Mouse (Mus musculus) midbrain, postnatal 0 days (tissue): ENCODE data around the gene Aarsd1. TPM values are rescaled to one million over a fixed set of nuclear protein-coding genes. Genes with fewer than 3 reads are reported as not detected.
"Not testable (repeated sequence)": the region's sequence is repeated elsewhere in the genome, so short reads cannot be mapped to it uniquely, and the experiment has no call there.

Experiments
- ATAC-seq: fragments of 200-750 bp; cut with Nextera tagmentation; 2 replicates; pipeline ENCODE4 v1.8.0; 2017; ENCODE audit warnings: moderate number of reproducible peaks, mild to moderate bottlenecking, moderate TSS enrichment, moderate library complexity; ENCODE audit not compliant: low FRiP score
- DNase-seq: peaks from one replicate; pipeline ENCODE4 v3.0.0-alpha.2; 2015; ENCODE audit warnings: low spot score
- H3K27ac ChIP-seq: fragments of 300-500 bp; sonication (generic); 2 replicates; pipeline ENCODE4 v1.5.1; 2014; ENCODE audit warnings: low read depth, mild to moderate bottlenecking, low read length, mixed read lengths
- H3K27me3 ChIP-seq: fragments of 300-500 bp; sonication (generic); 2 replicates; pipeline ENCODE4 v1.6.1; 2014; ENCODE audit warnings: low read length, control low read depth, mixed read lengths; ENCODE audit not compliant: insufficient read depth
- H3K36me3 ChIP-seq: fragments of 300-500 bp; sonication (generic); 2 replicates; pipeline ENCODE4 v1.6.1; 2014; ENCODE audit warnings: low read length, control low read depth, mixed read lengths; ENCODE audit not compliant: insufficient read depth
- H3K4me1 ChIP-seq: fragments of 300-500 bp; sonication (generic); 2 replicates; pipeline ENCODE4 v1.6.1; 2014; ENCODE audit warnings: mild to moderate bottlenecking, control low read depth, antibody characterized with exemption, low read length, mixed read lengths; ENCODE audit not compliant: insufficient read depth
- H3K4me2 ChIP-seq: fragments of 300-500 bp; sonication (generic); 2 replicates; pipeline ENCODE4 v1.6.1; 2014; ENCODE audit warnings: low read depth, mild to moderate bottlenecking, low read length, mixed read lengths; ENCODE audit not compliant: poor library complexity, severe bottlenecking
- H3K4me3 ChIP-seq: fragments of 300-500 bp; sonication (generic); 2 replicates; pipeline ENCODE4 v1.5.1; 2014; ENCODE audit warnings: low read depth, mild to moderate bottlenecking, low read length, moderate library complexity
- H3K9ac ChIP-seq: fragments of 300-500 bp; sonication (generic); replicated peaks from 2 replicates; pipeline ENCODE4 v1.6.1; 2014; ENCODE audit warnings: mild to moderate bottlenecking, low read length, moderate library complexity, mixed read lengths; ENCODE audit not compliant: poor library complexity, severe bottlenecking
- H3K9me3 ChIP-seq: fragments of 300-500 bp; sonication (generic); 2 replicates; pipeline ENCODE4 v1.6.1; 2016; ENCODE audit warnings: low read length, control low read depth
- CTCF ChIP-seq: IDR thresholded peaks from 2 replicates; pipeline ENCODE4 v1.5.1; 2016; ENCODE audit warnings: antibody characterized with exemption, mild to moderate bottlenecking
- WGBS: fragments of 180-500 bp; shearing (Covaris S2); extraction: QIAGEN DNeasy Blood & Tissue Kit; methylation state at CpG from one replicate; pipeline ENCODE4 v1.1.7; 2014; 5-methylcytosine and 5-hydroxymethylcytosine counted together
- polyA plus RNA-seq: library from polyadenylated mRNA; unstranded; fragments of >200 nt; fragmentation: Nextera tagmentation; extraction: Ambion mirVana; gene quantifications from 2 replicates; pipeline ENCODE4 v1.2.1, GENCODE M21; 2015
- total RNA-seq: library from RNA; depleted of rRNA; stranded (reverse); fragments of >200 nt; gene quantifications from 2 replicates; pipeline ENCODE4 v1.2.3, GENCODE M21; 2014

Gene Aarsd1
- total and polyA plus RNA-seq, 2 experiments from 2014 or later = 67.4 to 107 TPM

- Histone ChIP-seq H3K27me3 (no peaks in the 10 kb centered on the region), H3K9me3 (no peaks in the 10 kb centered on the region), H3K4me2 (no peak overlapping the region), H3K9ac (no peak overlapping the region), H3K4me1 (no peaks in the 10 kb centered on the region), H3K27ac (no peak overlapping the region), H3K4me3 (no peak overlapping the region), H3K36me3 (no peaks in the 10 kb centered on the region)
- no peak for DNase-seq
- 84% methylated on average over 6 of the region's 6 CpGs for WGBS
- no peak for TF ChIP-seq CTCF
- no peak for ATAC-seq
Observed at GRCm38 (mm10) chr11:101378926-101379325, 38.5 kb downstream of the Aarsd1 start.

GRCm38 (mm10) chr11:101378196-101378595, 39.2 kb downstream of the Aarsd1 start:
- H3K27ac ChIP-seq, H3K4me2 ChIP-seq, DNase-seq, H3K4me1 ChIP-seq, H3K27me3 ChIP-seq, H3K9me3 ChIP-seq, H3K4me3 ChIP-seq, ATAC-seq, H3K9ac ChIP-seq, H3K36me3 ChIP-seq: not testable (repeated sequence)
- WGBS = 94% methylated on average over 8 of the region's 8 CpGs

- no peak for TF ChIP-seq CTCF
Observed at GRCm38 (mm10) chr11:101374421-101374938, 42.9 kb downstream of the Aarsd1 start.

GRCm38 (mm10) chr11:101370141-101370540, 47.3 kb downstream of the Aarsd1 start:
- ATAC-seq (no peak), DNase-seq (no peak)
- no peaks in the 10 kb centered on the region for H3K27me3 ChIP-seq
- H3K4me1 ChIP-seq = no peaks in the 10 kb centered on the region
- TF ChIP-seq CTCF = no peak
- no peak overlapping the region for H3K27ac ChIP-seq
- no peaks in the 10 kb centered on the region for H3K36me3 ChIP-seq
- H3K9ac ChIP-seq = no peak overlapping the region
- H3K4me3 ChIP-seq = no peak overlapping the region
- no peak overlapping the region for H3K4me2 ChIP-seq
- H3K9me3 ChIP-seq = no peaks in the 10 kb centered on the region
- WGBS = 80% methylated on average over 5 of the region's 5 CpGs

More at GRCm38 (mm10) chr11:101374421-101374938, 42.9 kb downstream of the Aarsd1 start:
- no peaks in the 10 kb centered on the region for H3K4me1 ChIP-seq
- no peak overlapping the region for H3K4me3 ChIP-seq
- H3K27me3 ChIP-seq = no peaks in the 10 kb centered on the region
- WGBS = 72% methylated on average over 7 of the region's 7 CpGs
- ATAC-seq (no peak), DNase-seq (no peak)
- H3K36me3 ChIP-seq = no peaks in the 10 kb centered on the region
- no peak overlapping the region for H3K27ac ChIP-seq
- H3K9ac ChIP-seq = no peak overlapping the region
- H3K9me3 ChIP-seq = no peaks in the 10 kb centered on the region
- H3K4me2 ChIP-seq = no peak overlapping the region

- Histone ChIP-seq H3K36me3 (no peaks in the 10 kb centered on the region), H3K27ac (no peak within 1 kb of the TSS), H3K4me1 (no peaks in the 10 kb centered on the region), H3K9me3 (no peaks in the 10 kb centered on the region), H3K4me3 (no peak within 1 kb of the TSS), H3K27me3 (no peaks in the 10 kb centered on the region), H3K4me2 (no peak within 1 kb of the TSS), H3K9ac (no peak within 1 kb of the TSS)
- no peak for TF ChIP-seq CTCF
- DNase-seq = no peak
- ATAC-seq = no peak
- WGBS = 90% methylated on average over 8 of the region's 8 CpGs
Observed at GRCm38 (mm10) chr11:101367326-101367935, 50.0 kb downstream of the Aarsd1 start, which contains the start of gene G6pc. Gene G6pc (plus strand): TSS chr11:101367561.

GRCm38 (mm10) chr11:101364531-101364931, 52.9 kb downstream of the Aarsd1 start:
- H3K36me3 ChIP-seq = no peaks in the 10 kb centered on the region
- no peak overlapping the region for H3K27ac ChIP-seq
- DNase-seq (no peak), ATAC-seq (no peak)
- no peak overlapping the region for H3K4me3 ChIP-seq
- no peak for TF ChIP-seq CTCF
- no peak overlapping the region for H3K4me2 ChIP-seq
- H3K9me3 ChIP-seq = no peaks in the 10 kb centered on the region
- no peaks in the 10 kb centered on the region for H3K27me3 ChIP-seq
- H3K9ac ChIP-seq = no peak overlapping the region
- WGBS = 83% methylated on average over 5 of the region's 5 CpGs
- no peaks in the 10 kb centered on the region for H3K4me1 ChIP-seq
